Mouse (Mus musculus): Measurements from ENCODE around the gene Slc38a1.

The Slc38a1 gene

DNA sequence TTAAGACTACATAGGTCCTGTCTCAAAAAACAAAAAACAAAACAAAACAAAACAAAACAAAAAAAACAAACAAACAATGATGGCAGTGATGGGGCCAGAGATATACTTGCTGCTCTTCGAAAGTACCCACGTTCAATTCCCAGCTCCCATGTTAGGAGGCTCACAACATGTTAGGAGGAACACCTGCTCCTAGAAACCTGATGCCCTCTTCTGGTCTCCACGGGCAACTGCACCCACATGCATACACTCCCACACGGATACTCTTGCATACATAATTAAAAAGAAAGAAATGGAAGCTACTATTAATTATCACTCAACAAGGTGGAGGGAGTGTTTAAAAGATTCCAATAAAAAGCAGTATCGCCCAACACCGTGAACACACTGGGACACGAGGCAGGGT, 20.3 kb downstream of the Slc38a1 start:
- DNase-seq (ENCODE audit: extremely low read depth, insufficient read length, low spot score), result no peak

DNA sequence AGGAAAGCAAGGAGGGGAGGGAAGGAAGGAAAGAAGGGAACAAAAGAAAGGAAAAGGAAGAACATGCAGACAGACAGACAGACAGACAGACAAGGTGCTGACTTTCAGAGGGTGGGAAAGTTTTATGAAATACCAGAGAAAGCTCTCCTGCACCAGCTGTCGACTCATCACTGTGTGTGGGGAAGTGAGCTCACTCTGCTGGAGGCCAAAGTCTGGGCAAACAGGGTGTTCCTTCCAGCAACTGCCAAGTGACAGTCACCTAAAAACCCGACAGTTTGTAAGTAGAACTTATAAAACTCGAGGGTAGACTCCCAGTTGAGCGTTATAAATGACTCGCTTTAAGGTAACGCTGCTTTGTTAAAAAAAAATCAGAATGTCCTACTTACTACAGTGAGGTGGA, 21.0 kb downstream of the Slc38a1 start:
- DNase-seq (ENCODE audit: extremely low read depth, insufficient read length, low spot score), result no peak

DNA sequence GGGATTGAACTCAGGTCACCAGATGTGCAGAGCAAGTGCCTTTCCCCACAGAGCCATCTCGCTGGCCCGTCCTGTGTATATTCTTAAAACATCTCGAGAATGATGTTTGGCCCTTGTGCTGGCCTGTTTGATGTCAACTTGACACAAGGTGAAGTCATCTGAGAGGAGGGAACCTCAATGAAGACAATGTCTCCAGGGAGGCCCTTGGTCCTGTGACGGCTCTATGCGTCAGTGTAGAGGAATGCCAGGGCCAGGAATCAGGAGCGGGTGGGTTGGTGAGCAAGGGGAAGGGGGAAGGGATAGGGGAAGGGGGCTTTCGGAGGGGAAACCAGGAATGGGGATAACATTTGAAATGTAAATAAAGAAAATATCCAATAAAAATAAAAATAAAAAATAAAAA, 25.2 kb downstream of the Slc38a1 start:
- DNase-seq (ENCODE audit: extremely low read depth, insufficient read length, low spot score), result peak; percentile 59

DNA sequence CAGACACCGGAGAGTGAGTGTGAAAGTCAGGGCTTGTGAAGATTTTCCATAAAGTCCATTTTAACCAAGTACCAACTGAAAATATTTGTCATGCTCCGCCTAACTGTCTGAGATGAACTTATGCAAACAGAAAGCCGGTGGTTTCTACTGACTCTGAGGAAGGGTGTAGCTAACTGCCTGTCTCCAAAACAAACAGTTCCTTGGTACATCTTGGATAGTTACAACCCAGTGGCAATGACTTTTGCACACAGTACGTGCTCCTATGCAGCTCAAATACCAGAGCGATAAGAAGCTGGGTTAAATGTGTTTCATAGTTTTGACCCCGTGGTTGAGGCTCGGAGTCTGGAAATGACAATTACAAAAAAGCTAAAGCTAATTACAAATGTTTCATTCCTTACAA, 34.0 kb downstream of the Slc38a1 start:
- no peak for DNase-seq (ENCODE audit: extremely low read depth, insufficient read length, low spot score)

DNA sequence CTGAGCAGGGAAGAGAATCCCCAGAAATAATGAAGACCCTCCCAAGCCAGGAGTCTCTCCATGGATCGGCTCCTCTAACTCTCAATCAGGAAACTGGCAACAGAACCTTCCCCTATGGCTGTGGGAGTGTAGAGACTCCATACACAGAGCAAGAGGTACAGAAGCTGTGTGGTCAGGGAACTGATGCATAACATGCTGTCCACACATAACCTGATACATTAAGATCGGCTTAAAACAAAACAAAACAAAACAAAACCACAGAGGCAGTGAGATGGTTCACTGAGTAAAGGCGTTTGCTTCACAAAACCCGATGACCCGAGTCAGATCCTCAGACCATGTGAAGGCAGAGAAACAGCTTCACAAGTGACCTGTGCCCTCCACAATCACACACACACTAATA, 35.3 kb downstream of the Slc38a1 start:
- no peak for DNase-seq (ENCODE audit: extremely low read depth, insufficient read length, low spot score)

DNA sequence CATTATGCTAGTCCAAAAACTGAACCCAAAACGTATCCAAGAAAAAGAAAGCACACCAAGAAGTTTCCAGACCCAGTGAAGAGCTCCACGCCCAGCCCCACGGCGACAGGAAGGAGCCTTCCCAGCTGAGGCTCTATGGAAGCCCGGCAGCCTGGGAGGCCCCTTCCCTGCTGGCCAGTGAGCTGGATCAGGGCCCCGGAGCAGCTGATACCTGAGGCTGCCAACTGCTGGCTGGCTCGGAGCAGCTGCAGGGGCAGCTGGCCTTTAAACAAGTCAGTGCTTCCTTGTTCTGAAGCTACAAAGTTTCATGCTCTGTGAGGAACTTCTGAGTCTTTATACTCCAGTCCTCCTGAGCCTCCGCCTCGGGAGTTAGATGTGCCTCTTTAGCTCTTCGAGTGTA, 38.4 kb downstream of the Slc38a1 start:
- peak; percentile 13 for DNase-seq (ENCODE audit: extremely low read depth, insufficient read length, low spot score)

DNA sequence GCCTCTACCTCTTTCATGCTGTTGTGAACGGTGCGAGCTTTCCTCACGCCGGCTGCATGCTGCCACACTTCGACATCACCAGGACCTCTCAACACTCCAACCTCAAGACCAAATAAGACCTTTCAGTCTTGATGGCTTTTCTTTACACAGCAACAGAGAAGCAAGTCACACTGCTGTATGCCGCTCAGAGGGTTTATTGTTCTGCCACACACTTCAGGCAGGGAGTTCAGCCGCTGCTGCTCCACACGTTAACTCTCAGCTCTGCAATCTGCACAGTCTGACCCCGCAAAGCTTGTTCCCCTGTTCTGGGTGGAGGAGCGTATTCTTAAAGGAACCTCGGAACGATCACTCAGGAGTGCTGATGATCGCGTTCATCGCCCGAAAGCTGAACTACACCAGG, 40.7 kb downstream of the Slc38a1 start:
- DNase-seq (ENCODE audit: extremely low read depth, insufficient read length, low spot score), result no peak

DNA sequence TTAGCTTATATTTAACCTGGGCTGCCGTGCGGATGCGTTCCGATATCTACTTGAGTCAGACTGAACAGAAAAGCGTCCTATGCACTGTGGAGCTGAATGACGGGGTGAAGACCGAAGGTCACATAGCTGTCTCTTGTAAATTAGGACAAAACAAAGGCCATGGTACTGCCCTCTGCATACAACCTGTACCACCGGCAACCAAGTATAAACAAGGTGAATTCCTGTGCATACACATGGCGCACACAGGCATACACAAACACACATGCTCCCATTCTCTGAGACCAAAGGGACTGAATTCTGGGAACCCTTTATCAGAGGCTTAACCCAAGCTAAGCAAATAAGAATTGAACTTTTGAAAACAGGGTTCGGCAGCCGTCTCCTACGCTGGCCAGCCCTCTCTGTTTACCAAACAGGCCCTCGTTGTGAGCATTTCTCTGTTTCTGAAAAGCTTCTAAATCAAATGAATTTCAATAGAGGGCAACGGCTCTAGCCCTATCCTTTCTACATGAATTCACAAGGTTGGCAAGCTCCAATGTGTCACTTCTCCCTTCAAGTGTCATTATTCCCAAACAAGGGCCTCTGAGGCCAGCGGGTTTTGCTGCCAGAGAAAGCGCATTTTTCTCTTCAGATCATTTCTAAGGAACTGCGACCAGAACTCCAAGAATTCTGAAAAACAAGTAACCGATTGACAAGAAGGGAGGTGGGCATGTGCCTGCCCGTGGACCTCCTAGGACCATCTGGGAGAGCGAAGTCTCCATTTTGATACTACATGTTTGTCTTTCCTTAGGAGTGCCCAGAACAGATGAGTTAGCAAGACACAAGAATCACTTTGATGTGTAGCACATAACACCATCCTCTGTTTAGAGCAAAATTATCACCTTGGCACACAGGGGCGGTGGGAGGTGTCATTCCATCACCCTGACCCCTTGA, 42.6 kb downstream of the Slc38a1 start:
- no peak for DNase-seq (ENCODE audit: extremely low read depth, insufficient read length, low spot score)

DNA sequence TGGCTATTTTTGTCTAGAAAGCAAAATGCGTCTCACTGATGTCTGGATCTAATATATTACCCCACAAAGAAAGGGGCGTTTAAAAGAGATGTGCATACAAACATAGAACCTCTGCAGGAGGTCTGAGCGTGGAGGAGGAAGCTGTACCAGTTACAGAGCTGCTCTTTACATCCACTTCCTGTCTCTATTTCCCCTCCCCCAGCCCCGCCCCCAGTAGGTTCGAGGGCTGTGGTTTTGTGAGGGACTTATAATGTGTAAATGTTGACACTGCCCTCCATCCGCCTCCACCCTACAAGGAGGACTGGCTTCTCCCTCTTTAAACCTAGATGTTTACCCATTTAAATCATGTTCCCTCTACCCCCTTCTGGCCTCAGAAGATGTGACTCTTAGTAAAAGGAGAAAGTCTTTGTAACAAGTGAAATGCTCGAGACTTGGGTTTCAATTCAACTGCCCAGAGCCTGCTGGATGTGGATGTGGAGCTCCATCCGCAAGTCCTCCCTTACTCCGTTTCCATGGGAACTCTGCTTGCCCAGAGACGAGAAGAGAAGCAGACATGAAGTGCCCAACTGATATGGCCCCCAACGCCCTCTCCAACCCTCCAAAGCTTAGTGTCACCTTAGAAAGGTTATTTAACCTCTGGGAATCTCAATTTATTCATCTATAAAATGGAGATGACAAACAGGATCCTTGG, 43.7 kb downstream of the Slc38a1 start:
- DNase-seq (ENCODE audit: extremely low read depth, insufficient read length, low spot score), result no peak

DNA sequence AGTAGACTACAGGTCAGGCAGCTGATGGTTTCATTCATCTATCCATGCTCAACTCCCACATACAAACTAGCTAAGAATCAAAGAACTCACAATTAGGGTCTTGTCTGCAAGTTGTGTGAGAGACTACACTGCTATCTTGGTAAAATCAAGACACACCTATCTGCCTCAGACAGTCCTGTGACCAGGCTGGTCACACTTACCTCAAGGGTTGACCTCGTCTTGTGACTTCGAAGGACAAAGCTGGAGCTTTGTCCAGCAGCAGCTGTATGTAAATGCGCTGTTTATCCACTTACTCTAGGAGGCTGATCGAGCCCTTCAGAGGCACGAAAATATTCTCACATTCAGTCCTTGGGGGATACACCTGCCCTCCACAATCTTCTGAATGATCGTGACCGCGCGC, 45.6 kb downstream of the Slc38a1 start:
- DNase-seq (ENCODE audit: extremely low read depth, insufficient read length, low spot score), result no peak

DNA sequence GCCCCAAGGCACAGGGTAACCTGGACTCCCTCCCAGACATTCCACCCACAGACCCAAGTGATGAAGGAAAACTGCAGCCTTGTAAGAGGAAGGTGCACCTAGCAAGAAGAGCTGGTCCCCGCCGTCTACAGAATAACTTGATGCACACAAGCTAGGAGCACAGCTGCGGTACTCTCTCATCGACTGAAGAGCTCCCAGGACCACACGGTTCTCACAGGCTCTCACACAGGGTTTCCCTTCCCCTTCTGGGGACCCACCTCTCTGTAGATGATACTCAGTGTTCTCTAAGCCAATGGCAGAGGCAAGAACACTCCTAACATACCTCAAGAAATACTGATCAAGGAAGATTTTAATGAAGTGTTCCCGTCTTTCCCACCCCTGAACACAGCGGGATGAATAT, 48.4 kb downstream of the Slc38a1 start:
- no peak for DNase-seq (ENCODE audit: extremely low read depth, insufficient read length, low spot score)

DNA sequence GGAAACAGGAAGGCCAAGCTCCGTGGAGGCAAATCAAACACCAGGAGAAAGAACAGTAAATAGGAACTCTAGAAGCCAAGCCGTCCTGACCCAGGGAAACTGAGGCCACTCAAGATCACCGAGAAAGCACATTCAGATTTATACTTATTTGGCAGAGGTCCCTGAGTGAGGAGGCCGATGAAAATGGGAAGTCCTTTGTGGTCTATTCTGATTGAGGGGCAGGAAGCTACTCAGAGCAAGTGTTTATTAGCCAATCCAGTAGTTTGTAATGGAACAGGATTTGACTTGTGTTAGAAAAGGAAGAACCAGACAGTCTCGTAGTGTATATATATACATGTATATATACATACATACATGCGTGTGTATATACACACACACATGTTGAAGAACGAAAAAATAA, 48.8 kb downstream of the Slc38a1 start:
- no peak for DNase-seq (ENCODE audit: extremely low read depth, insufficient read length, low spot score)

DNA sequence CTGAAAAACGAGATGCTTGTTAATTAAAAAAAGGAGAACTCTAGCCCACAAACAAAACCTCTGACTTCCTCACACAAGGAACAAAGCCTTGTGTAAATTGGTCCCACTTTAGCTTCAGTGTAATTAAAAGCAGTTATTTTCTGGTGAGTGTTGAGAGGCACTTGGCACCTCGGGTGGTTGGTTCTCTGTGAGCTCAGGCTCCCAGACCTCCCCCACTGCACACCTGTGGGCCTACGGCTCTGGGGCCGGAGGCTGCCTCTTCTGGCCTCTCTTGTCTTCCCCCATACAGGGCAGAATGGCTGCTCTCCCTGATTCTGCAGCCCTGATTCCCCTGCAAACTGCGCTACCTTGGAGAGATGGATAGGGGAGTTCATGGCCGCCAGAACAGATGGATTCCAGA, 49.3 kb downstream of the Slc38a1 start:
- DNase-seq (ENCODE audit: extremely low read depth, insufficient read length, low spot score), result no peak

DNA sequence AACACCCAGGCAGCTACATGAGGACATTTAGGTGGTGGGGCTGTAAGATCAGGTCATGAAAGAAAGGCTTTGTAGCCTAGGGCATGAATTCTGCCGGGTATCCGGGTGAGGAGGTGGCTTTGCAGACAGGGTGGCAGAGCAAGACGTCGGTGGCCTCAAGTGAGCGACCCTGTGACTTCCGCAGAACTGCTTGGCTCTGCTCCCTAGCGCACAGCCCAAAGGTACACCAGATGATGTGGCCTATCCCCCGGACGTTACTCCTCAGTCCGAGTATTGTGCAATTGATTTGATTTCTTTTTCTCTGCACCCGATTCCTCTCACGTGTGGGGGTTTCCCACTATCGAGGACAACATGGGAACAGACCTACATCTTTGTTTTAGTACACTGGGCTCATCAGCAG, 49.7 kb downstream of the Slc38a1 start:
- no peak for DNase-seq (ENCODE audit: extremely low read depth, insufficient read length, low spot score)

DNA sequence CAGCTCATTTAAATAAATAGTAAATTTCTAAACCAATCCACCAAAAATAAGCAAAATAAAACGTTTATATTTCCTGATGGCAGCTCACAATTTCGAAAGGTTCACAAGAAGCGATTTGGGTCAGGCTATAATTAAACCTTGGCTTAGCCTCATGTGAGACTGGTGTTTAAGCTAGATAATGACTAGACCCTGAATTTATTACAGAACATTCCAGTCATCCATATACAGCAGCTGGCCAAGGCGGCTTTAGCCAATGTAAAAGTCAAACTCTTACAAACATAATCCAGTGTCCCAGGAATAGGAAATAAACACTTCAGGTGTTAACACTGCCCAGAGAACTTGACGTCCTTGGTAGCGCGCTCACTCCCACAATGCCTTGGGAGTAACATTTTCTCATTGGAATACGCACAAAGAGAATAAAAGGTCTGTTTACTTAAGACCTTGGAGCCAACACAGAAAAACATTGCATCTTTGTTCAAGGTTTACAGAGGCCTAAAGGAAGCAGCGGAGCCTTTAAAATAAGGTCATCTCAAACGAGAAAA, 50.8 kb downstream of the Slc38a1 start:
- no peak for DNase-seq (ENCODE audit: extremely low read depth, insufficient read length, low spot score)

DNA sequence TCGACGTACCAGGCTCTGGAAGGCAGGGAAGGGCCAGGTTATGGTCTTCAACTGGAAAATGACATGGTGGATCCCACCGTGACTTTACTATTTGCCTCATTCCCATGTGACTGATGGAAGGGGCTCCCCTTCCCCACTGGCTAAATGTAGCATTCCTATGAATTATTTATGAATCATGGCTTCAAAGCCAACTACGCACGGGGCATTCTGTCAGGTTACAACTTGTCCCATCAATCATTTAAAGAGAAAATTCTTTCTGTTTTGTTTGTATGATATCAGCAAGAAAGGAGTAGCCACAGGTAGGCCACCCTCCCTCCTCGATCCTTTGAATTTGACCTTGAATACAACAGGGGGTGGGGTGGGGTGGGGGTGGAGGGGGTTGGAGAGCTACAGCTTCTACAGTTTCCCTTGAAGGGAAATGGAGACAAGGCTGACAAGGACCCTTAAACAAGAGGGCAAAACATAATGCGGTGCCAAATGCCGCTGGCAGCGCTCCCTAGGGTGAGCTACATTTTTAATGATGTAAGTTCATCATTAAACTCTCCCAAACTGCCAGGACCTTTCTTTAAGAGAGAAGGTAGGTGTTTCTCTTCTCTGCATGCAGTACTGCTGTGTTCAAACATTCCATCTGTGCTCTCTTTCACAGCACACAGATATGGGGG, 53.6 kb downstream of the Slc38a1 start:
- DNase-seq (ENCODE audit: extremely low read depth, insufficient read length, low spot score), result no peak

DNA sequence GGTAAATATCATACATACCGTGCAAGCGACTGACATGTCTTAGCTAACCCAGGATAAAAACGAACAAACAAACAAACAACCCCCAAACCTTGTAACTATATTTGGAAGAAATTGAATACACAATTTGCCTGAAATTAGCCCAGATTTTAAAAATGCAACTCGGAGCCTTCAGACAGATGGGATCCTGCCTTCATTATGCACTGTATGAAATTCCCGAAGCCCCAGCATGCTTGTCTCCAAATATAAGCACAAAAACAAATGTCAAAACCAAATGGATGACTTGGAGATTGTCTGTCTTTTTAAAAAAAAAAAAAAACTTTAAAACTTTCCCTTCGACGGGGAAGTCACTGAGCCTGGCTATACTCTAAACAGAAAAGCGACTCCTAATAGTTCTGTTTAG, 54.7 kb downstream of the Slc38a1 start:
- no peak for DNase-seq (ENCODE audit: extremely low read depth, insufficient read length, low spot score)

DNA sequence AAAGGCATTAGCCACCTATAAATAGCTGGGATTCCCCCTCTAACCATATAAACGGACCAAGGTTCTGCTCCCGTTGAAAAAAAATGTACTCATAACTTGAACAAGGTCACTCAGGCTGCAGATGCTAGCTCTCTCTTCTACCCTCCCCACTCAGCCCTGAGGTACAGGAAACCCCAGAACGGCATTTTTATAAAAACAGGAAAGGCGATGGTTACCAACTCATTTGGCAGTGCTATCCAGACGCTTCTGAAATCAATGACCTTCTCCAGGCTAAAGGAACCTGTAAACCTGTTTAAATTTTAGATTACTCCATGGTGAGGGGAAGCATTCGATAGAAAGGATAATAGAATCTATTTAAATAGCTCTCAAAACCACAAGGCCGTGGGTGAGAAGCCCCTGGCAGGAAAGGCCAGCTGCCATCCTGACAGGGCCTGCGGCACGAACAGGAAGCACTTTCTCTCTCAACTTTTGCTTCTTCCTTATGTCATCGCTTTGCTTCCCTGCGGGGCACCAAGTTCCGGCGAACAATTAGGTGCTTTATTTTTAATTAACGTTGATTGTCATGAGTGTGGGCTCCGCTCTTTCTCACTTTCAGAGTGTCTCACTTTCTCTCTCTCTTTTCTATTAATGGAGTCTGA, 59.2 kb downstream of the Slc38a1 start:
- DNase-seq (ENCODE audit: extremely low read depth, insufficient read length, low spot score), result no peak

DNA sequence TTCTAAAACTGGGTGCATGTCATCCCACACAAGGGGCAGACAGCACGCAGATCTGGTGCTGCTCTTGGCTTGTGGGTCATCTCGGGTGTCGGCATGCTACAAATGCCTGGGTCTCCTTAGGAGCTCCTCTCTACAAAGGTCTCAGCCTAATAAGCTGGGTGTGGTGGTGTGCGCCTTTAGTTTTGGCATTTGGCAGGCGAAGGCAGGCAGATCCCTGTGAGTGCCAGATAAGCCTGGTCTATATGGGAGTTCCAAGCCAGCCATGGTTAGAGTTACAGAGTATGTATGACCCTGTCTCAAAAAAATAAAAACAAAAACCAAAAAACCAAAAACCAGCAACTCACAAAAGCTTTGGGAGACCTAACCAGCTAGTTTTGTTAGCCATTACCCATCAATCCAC, 65.7 kb downstream of the Slc38a1 start:
- DNase-seq (ENCODE audit: extremely low read depth, insufficient read length, low spot score), result no peak

DNA sequence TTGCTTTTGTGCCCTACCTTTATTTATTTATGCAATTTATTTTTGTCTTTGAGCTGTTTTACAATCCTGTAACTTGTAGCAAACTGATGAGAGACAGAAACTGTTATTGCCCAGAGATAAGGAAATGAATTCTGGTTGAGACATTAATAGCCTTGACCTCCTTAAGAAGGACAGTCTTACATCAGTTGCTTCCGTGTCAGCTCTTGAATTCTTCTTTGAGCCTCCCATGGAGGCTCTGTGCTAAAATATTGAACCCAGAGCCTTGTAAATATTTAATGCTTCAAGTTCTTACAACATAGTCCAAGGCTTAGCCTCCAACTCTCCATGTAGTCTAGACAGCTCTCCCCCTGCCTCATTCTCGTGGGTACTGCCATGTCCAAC, 73.7 kb downstream of the Slc38a1 start:
- no peak for DNase-seq (ENCODE audit: extremely low read depth, insufficient read length, low spot score)
